Mouse (Mus musculus) kidney, adult 2 months (tissue): ENCODE results near the gene Irgm2.

Experiments
- CTCF ChIP-seq: fragments of 200-500 bp; conservative IDR thresholded peaks from 2 replicates; pipeline ENCODE4 v1.5.1; 2011; ENCODE audit warnings: low read depth, mild to moderate bottlenecking, control low read depth, low read length, moderate library complexity, mixed read lengths; ENCODE audit not compliant: insufficient read depth, insufficient read length
- POLR2A ChIP-seq: fragments of 200-500 bp; IDR thresholded peaks from one replicate; pipeline ENCODE4 v1.6.1; 2011; ENCODE audit warnings: low read depth, low read length, control low read depth

DNA sequence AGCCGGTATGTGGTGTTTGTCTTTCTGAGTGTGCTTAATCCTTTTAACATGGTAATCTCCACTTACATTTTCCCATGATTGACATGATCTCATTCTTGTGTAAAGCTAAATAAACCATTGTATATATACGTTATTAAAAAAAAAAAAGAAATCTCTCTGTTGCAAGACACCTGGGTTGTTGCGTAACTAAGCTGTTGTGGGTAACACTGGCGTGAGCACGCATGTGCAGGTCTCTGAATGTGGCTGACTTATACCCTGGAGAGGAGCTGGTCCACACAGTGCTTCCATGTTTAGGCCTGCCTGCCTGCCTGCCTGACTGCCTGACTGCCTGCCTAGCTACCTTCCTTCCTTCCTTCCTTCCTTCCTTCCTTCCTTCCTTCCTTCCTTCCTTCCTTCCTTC lies 51.1 kb downstream of the Irgm2 start:
- TF ChIP-seq POLR2A = no peak
- TF ChIP-seq CTCF = no peak
